Mouse (Mus musculus) liver, postnatal 0 days (tissue): ENCODE results near the gene Rtca.

Source experiments
- CTCF ChIP-seq: sonication (generic); IDR thresholded peaks from 2 replicates; pipeline ENCODE4 v1.5.1; 2016; ENCODE audit warnings: antibody characterized with exemption, low read depth
- EP300 ChIP-seq: IDR thresholded peaks from 2 replicates; pipeline ENCODE4 v1.6.1; 2016; ENCODE audit warnings: antibody characterized with exemption, low read depth, mild to moderate bottlenecking

DNA sequence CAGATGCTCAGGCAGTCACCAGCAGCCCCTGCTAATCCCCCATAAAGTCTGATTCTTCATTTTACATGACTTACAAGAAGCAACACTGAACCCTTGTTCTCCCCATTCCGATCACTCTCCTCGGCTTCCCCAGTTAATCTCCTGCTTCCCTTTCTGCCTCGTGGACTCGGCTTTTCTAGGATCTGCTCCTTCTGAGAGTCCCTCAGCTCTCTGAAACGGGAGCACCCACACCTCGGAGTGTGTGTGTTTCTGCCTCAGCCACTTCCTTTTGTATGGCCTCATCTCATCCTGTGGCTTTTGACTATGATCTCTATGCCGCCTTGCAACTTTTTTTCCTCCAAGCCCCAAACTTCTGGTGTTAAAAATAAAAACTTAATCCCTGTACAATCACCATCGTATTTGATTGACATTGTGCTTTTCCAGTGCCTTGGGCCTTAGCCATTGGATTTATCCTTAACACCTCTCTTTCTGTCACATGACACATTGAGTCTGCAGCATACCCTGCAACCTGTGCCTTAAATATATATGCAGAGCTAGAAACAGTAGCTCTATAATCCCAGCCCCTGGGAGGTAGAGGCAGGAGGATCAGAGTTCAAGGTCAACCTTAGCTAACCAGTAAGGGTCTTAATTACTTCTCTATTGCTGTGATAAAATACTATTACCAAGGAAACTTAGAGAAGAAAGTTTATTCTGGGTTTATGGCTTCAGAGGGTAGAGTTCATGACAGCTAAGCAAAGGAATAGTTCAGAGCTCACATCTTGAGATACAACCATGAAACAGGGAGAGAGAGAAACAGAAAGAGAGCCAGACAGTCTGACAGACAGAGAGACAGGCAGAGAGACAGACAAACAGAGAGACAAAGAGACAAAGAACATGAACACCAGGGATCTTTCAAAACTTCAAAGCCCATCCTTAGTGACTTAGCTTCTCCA lies 67.7 kb downstream of the Rtca start:
- no peak for TF ChIP-seq EP300
- no peak for TF ChIP-seq CTCF
